Mouse (Mus musculus): Measurements from ENCODE around the gene Skint7.
"Not testable (repeated sequence)": the region's sequence is repeated elsewhere in the genome, so short reads cannot be mapped to it uniquely, and the experiment has no call there.

Gene Skint7

DNA sequence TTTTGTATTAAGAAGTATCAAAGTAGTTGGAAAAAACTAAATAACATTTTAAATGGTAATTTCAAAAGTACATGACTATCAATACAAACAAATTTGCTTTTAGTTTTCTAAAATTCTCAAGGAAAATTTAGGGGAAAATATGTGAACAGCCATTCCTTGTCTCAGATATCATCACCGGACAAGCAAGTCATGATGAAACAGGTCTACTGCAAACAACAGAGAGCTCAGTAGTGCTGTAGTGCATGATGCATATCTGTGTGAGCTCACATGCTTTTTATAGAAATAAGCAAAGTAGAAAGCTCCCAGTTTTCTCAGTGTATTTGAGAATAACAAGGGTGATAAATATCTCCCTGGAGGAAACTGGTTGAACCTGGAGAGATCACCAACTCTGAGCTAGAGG lies at the start of gene Skint7:
Gene Skint7, plus strand, starts transcription at position 301 of the 400 bp plus-strand sequence.
- no peak for DNase-seq (ENCODE audit: low spot score)

DNA sequence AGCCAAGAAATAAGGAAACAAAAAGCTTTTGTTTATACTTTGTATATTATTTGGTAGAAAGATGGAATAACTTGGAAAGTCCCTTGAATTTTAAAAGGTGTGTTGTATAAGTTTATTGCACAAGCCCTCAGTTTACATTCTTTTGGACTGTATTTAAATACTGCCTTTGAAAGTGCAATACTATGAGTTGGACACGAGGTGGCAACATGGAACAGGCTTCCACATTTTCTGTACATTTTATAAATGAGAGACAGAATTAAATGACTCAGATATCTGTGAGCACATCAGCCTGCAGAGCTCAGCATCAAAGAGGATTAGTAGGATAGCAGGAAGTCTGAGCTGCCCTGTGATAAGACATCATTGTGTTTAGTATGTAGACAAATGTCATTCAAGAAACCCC lies 11.4 kb upstream of the Skint7 start:
- DNase-seq (ENCODE audit: low spot score) = no peak

DNA sequence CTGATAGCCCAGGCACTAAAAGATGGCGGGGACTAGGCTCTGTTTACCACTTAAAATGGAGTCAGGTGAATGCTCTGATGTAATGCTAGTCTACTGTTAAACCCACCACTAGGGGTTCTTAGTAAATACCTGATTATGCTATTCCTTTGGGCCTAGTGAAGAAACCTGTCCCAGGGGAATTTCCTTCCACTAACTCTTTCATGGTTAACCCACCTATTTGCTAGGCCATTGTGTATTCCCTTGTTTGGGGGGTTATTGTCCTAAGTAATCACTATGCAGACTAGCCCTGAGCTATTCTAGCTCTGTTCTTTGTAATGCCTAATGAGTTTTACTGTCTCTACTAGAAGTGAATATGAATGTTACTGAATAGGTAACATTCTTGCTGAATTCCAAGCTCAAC lies 9.5 kb upstream of the Skint7 start:
- DNase-seq (ENCODE audit: low spot score) = not testable (repeated sequence)

DNA sequence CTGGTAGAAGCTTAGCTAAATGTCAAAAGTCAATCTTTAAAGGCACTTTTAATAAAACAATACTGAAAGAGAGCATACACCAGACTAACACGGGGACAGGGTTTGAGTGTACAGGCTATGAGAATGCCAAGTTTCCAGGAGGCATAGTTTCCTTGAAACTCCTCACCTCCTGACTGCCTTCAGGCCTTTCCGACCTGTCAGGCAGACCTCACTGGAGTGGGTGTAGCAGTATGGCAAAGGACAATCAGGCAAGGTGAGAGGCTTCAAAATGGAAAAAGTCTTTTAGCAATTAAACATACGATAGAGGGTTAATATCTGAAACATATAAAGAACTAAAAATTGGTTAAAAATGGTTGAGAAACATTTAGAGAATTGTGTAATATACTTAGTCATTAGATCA lies 9.1 kb upstream of the Skint7 start:
- DNase-seq (ENCODE audit: low spot score) = no peak

DNA sequence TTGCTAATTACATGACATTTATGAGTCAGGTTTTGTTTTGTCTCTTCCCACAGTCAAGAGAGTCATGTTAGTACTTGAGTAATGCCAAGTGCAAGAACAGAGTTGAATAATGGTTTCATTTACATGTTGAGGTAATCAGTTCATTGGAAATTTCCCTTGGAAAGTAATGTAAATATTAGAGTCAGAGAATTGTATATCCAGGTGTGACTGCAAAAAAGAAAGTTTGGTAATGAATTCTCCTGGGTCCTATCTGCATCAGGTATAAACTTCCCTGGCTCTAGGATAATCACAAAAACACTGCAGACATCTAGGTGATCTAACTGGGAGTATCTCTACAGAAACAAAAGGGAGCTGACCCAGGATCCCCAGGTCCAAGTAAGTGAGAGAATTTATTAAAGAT lies 33.2 kb downstream of the Skint7 start, which contains the start of gene Skint1:
Gene Skint1, plus strand, starts transcription at position 301 of the 400 bp plus-strand sequence.
- DNase-seq (ENCODE audit: low spot score) = no peak

Measured in ovary, postnatal 36 days (tissue).